Mouse (Mus musculus) layer of hippocampus, adult 2 months (tissue): ENCODE results near the gene Cacnb1. TPM values are rescaled to one million over a fixed set of nuclear protein-coding genes. Genes with fewer than 3 reads are reported as not detected.

Experiments used
- DNase-seq, 2 experiments: peaks; one replicate each; pipeline ENCODE4 v3.0.0; 2022; ENCODE audit warnings: low spot score in 2 of 2
- H3K27ac ChIP-seq: fragments of 200-600 bp; 2 replicates; pipeline ENCODE4 v1.8.1; 2022
- H3K4me3 ChIP-seq: fragments of 200-600 bp; 2 replicates; pipeline ENCODE4 v1.8.1; 2022; ENCODE audit warnings: mild to moderate bottlenecking
- CTCF ChIP-seq: fragments of 200-600 bp; conservative IDR thresholded peaks from 2 replicates; pipeline ENCODE4 v1.8.1; 2022; ENCODE audit warnings: antibody characterized with exemption, mild to moderate bottlenecking, moderate library complexity
- total RNA-seq, 2 experiments: library from RNA; stranded (reverse); gene quantifications; 2 replicates each; pipeline ENCODE4 v1.2.3; 2021

The Cacnb1 gene
- total RNA-seq, 2 experiments from 2014 or later: 139 to 142 TPM

GRCm38 (mm10) chr11:98000378-98001140 lies 22.3 kb downstream of the Cacnb1 start:
- no peak for TF ChIP-seq CTCF
- Histone ChIP-seq H3K27ac (no peak overlapping the region), H3K4me3 (no peak overlapping the region)
- no peak for DNase-seq

GRCm38 (mm10) chr11:97999748-98000147 lies 23.1 kb downstream of the Cacnb1 start:
- no peak for TF ChIP-seq CTCF
- no peak overlapping the region for H3K4me3 ChIP-seq
- no peak for DNase-seq
- H3K27ac ChIP-seq: no peak overlapping the region

GRCm38 (mm10) chr11:97998898-97999608 lies 23.8 kb downstream of the Cacnb1 start:
- H3K27ac ChIP-seq: peak overlapping the region; percentile 7; the same call in 1 of the 2 replicates
- no peak overlapping the region for H3K4me3 ChIP-seq
- peak; percentile 22; the same call in 1 of the 2 replicates for TF ChIP-seq CTCF
- DNase-seq: no peak

- TF ChIP-seq CTCF: no peak
- peak overlapping the region; percentile 5; the same call in 1 of the 2 replicates for H3K27ac ChIP-seq
- no peak for DNase-seq
- no peak overlapping the region for H3K4me3 ChIP-seq
These were observed 24.6 kb downstream of the Cacnb1 start for GRCm38 (mm10) chr11:97998074-97998793.

- no peak for TF ChIP-seq CTCF
- DNase-seq: no peak
- Histone ChIP-seq H3K4me3 (no peak overlapping the region), H3K27ac (no peak overlapping the region)
These were observed 25.4 kb downstream of the Cacnb1 start for GRCm38 (mm10) chr11:97997387-97997960.

- TF ChIP-seq CTCF: no peak
- DNase-seq: no peak
- Histone ChIP-seq H3K4me3 (no peak overlapping the region), H3K27ac (no peak overlapping the region)
These were observed 26.1 kb downstream of the Cacnb1 start for GRCm38 (mm10) chr11:97996691-97997090.

GRCm38 (mm10) chr11:97995564-97996288 lies 27.1 kb downstream of the Cacnb1 start, which contains the start of gene Arl5c:
TSS of gene Arl5c (minus strand) at chr11:97996181.
- DNase-seq: no peak

GRCm38 (mm10) chr11:97994539-97995100 lies 28.2 kb downstream of the Cacnb1 start:
- peak overlapping the region; percentile 60 for H3K4me3 ChIP-seq
- peak; percentile 89 for TF ChIP-seq CTCF
- peak in 1 of 2 experiments; percentile 75 for DNase-seq
- H3K27ac ChIP-seq: no peak overlapping the region

More at GRCm38 (mm10) chr11:97995564-97996288, 27.1 kb downstream of the Cacnb1 start, which contains the start of gene Arl5c:
- peak; percentile 71 for TF ChIP-seq CTCF
- H3K4me3 ChIP-seq: peak within 1 kb of the TSS; percentile 60
- no peak within 1 kb of the TSS for H3K27ac ChIP-seq

- peak; percentile 89 to 90 for DNase-seq
- Histone ChIP-seq H3K4me3 (peak overlapping the region; percentile 81), H3K27ac (peak overlapping the region; percentile 95)
- no peak for TF ChIP-seq CTCF
These were observed 34.2 kb downstream of the Cacnb1 start for GRCm38 (mm10) chr11:97988530-97989096.

- Histone ChIP-seq H3K27ac (peak overlapping the region; percentile 95), H3K4me3 (peak overlapping the region; percentile 81)
- DNase-seq: peak; percentile 95 to 97
- TF ChIP-seq CTCF: peak; percentile 88
These were observed 35.0 kb downstream of the Cacnb1 start for GRCm38 (mm10) chr11:97987551-97988526.
